Mouse (Mus musculus): Measurements from ENCODE around the gene Nob1.

GRCm38 (mm10) chr8:107462423-107462822, 37.6 kb upstream of the Nob1 start:
- TF ChIP-seq CTCF (IDR thresholded peaks at IDR 0.05; ENCODE audit: low read depth) (no peak), EP300 (IDR thresholded peaks at IDR 0.05; ENCODE audit: low read depth) (no peak)
